Mouse (Mus musculus) duodenum, adult 2 months (tissue): ENCODE results near the gene Ankrd9. TPM values are rescaled to one million over a fixed set of nuclear protein-coding genes. Genes with fewer than 3 reads are reported as not detected.

ENCODE experiments used
- polyA plus RNA-seq: library from polyadenylated mRNA; depleted of rRNA; stranded (reverse); fragments of >200 nt; gene quantifications from 2 replicates; pipeline ENCODE4 v1.2.3, GENCODE M21; 2012; ENCODE audit warnings: low replicate concordance; rRNA removed

The Ankrd9 gene
- polyA plus RNA-seq = 183 and 263 TPM in 2 replicates

GRCm38 (mm10) chr12:110978607-110979406 lies at the start of gene Ankrd9:
Gene Ankrd9, minus strand, starts transcription at chr12:110979040.

Other genes starting within 250 kb of the Ankrd9 start
- gene Wdr20, start 241.1 kb downstream of the Ankrd9 start, polyA plus RNA-seq = 9.4 and 16.7 TPM in 2 replicates
- 0.12 and 0.56 TPM in 2 replicates for gene Mok, start 138.1 kb downstream of the Ankrd9 start, polyA plus RNA-seq
- 2.6 and 5.6 TPM in 2 replicates for gene Zfp839, start 128.8 kb downstream of the Ankrd9 start, polyA plus RNA-seq
- 21.3 and 29.5 TPM in 2 replicates for gene Cinp, start 89.9 kb downstream of the Ankrd9 start, polyA plus RNA-seq
- gene Tecpr2, start 89.8 kb downstream of the Ankrd9 start, polyA plus RNA-seq = 1.4 and 4.4 TPM in 2 replicates
- 3.6 and 5.0 TPM in 2 replicates for gene Rcor1, start 60.3 kb upstream of the Ankrd9 start, polyA plus RNA-seq
- 9.2 and 14.2 TPM in 2 replicates for gene Traf3, start 187.3 kb upstream of the Ankrd9 start, polyA plus RNA-seq
- gene 4930595D18Rik, start 205.5 kb upstream of the Ankrd9 start, polyA plus RNA-seq = not detected in 2 replicates